Mouse (Mus musculus) spleen, postnatal 36 days (tissue): ENCODE measurements at regions not wholly inside any gene's neighbourhood (a gene's known extent, or its start where the extent isn't known, plus 50 kb on each side); places are given as distances from the start of the nearest gene placed in this dataset.
A peak's percentile ranks its signal among the peaks of the same experiment; 100 is the strongest.

Experiments used
- DNase-seq, 2 experiments: peaks; one replicate each; pipeline ENCODE4 v3.0.0; 2022; ENCODE audit warnings: low spot score in 2 of 2, mixed read lengths in 1 of 2

DNA sequence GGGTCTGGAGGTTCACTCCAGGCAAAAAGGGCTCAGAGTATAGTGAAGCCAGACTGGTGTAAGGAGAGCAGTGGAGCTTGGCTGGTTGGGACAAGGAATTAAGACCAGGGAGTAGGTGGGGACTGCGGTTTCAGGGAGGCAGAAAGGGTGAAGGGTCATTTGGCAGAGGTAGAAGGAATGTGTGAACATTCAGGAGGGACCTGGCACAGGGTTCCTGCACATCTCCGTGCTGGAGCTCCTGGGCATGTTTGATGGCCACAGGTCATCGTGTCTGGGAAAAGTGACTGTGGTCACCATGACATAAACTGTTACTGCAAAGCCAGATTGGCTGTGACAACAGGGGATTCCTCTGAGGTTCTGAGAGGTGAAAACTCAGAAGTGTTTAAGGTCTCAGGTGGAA lies 202.3 kb downstream of the Gadd45g start:
- DNase-seq = no peak

DNA sequence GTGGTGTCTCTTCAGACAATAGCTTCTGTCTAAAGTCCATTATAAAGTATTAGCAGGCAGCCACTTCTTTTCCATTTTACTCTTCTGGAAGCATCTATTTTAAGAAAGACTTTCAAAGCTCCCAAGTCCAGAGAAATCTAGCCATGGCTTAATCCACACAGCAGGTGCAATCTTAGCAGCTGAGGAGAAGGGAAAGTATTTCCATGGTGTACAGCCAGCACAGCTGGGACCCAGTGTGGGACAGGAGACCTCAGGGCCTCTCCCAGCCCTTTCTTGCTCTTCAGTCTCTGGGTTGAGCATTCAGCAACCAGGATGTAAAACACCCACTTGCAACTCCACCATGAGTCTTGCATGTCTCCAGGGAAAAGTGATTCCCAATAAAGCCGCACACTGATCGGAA lies 202.8 kb downstream of the Gadd45g start:
- no peak for DNase-seq

DNA sequence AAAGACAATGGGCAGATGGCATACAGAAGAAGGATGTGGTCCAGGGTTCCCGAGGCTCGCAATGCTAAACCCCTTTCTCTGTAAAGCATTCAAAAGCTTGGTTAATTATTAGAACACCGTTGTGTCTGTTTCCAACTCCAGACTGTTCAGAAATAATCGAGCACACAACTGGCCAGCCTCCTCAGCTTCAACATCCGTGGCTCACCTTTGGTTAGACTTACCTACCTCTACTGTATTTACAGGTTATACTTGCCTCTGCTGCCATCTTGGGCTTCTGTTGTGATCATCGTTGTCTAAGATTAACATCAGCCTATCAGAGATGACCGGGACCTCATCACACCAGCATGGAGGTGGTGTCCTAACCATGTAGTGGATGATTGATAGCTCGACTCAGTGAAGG lies 209.3 kb downstream of the Gadd45g start:
- DNase-seq = no peak

DNA sequence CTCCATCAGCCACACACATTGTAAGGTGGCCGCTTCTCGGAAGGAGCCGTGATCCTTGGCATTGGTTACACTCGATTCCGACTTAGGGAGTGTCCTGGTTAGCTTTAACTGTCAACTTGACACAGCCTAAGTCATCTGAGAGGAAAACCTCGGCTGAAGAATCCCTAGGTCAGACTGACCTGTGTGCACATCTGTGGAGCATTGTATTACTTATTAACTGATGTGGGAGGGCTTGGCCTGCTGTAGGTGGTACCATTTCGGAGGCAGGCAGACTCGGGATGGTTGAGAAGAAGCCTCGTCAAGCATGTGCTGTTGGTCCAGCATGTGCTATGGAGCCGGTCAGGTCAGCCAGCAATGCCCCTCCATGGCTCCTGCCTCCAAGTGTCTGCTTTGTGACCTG lies 211.0 kb downstream of the Gadd45g start:
- no peak for DNase-seq

DNA sequence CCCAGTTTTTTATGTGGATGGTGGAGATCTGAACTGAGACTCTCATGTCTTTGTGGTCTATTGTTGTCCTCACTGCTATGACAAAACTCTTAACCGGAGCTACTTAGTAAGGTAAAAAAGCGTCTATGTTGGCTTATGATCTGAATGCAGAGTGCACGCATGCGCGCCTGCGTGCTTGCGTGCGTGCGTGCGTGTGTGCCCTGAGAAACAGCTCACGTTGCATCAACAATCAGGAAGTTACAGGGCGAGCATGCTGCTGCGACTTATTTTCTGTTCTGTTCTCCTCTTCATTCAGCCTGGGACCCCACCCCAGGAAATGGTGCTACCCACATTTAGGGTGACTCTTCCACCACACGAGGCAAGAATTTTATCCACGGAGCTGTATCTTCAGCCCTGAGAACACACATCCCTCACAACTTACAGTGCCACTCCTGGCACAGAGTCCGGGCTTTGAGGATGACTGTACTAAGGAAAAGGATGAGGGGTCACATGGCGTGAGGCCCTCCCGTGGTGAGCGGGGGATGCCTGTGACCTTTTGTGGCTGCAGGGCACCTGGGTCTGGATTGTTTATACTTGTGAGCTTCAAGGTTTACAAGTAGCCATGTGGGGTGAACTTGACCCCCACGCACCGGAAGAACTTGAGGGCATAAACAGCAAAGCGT lies 213.4 kb downstream of the Gadd45g start:
- DNase-seq = no peak

DNA sequence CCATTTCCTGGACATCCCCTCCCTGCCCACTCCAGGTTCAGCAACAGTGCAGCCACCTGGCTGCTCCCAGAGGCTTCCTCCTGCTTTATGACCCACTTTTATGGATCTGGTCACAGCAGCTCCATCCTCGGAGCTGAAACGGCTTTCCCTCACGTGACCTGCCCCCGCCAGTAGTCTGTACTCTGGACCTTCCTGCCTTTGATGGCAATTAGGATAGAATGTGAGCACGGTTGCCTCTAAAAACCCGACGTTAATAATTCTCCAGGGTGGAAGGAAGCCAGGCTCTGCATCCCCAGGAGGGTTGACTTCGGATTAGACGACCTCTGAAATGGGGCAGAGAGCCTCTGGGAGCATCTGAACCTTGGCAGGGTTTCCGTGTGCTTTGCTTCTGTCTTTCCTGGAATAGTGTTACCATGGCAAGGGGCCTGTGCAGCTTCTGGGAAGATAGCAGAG lies 214.0 kb downstream of the Gadd45g start:
- DNase-seq = no peak

DNA sequence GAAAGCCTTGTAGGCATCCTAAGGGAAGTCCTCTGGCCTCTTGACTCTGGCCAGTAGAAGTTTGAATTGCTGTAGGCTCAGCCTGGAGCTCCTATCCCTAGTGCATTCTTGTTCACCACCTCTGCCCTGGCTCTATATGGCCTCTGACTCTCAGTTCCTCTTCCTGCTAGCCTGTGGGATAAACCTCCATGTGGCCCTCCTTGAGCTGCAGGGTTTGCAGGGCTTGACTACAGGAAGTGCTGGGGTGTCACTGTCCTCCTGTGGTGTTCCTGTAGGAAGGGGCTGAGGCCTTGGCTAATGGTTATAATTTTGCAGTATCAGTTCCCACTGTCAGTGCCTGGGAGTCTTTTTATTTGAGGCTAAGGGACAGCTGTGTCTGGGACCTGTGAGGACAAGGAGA lies 215.0 kb downstream of the Gadd45g start:
- peak; percentile 31 to 45 for DNase-seq

DNA sequence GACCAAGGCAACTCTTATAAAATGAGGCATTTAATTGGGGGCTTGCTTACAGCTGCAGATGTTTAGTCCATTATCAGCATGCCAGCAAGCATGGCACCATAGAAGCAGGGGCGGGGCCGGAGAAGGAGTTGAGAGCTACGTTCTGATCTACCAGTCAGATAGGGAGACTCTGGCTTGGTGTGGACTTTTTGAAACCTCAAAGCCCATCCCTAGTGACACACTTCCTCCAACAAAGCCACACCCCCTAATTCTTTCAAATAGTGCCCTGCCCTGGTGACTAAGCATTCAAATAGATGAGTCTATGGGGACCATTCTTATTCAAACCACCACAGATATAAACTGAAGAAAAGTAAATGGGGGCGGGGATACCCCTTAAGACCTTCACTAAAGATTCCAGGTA lies 215.4 kb downstream of the Gadd45g start:
- peak in 1 of 2 experiments; percentile 18 for DNase-seq

DNA sequence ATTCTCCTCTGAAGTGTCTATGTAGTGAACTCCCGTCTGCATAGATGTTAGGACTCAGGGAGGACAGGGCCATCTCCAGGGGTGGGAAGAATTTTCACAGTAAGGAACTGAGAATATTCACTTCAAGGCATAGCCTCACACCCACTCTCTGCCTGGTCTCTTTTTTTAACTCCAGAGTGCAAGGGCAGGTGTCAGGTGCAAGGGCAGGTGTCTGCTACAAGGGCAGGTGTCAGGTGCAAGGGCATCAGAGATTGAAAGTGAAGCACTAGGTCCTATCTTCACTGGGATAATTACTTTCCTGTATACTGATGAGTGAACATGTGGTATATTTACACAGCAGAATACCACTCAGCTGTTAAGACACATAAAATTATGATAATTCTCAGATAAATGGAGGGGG lies 216.1 kb downstream of the Gadd45g start:
- DNase-seq = peak in 1 of 2 experiments; percentile 32

DNA sequence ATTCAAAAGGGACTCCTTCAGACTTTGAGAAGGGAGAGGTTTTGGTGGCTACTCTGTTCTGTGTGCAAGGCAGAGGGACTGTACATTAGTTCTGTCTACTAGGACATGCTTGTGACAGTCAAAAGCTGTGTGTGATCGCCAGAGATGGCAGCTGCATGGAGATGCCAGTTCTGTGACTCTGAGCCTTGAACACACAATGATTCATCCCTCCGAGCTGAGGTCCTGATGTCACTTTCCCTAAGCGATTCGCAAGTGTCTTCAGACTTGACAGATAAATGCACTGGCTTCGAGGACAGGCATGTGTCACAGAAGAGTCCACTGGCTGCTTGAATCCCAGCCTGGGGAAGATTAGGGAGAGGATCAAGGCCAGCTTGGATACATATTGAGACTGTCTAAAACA lies 218.8 kb downstream of the Gadd45g start:
- DNase-seq = no peak

DNA sequence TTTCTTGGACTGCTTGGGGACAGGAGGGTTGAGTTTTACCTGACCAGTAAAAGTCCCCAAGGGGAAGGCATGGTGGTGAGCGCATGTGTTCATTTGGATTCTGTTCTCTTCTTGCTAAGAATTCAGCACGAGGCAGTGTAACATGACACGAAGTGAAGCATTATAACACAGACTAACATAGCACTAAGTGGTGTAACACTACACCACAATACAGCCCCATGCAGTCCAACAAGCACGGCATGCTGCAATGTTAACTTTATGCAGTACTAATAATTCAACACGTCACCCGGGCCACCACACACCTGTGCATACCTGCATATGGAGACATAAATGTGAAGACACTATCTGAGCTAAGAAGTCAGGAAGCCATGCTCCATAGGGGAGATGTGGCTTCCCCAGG lies 219.2 kb downstream of the Gadd45g start:
- no peak for DNase-seq

DNA sequence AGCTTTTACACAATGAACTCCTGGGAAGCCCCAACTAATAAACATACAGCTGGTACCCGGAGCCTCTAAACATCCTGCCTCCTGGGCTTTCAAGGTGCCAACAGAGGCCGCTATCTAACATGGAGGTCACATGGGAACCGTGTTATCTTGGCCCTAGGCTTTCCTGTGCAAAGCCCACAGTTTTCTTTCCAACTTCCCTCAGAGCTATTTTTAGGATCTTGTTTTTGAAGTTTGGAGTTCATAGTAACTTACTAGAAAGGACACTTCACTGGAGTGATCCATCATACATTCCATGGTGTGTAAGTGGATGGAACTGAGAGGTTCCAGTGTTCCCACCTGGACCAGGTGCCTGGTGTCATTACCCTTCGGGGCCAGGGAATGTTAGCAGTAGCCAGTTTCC lies 220.6 kb downstream of the Gadd45g start:
- no peak for DNase-seq

DNA sequence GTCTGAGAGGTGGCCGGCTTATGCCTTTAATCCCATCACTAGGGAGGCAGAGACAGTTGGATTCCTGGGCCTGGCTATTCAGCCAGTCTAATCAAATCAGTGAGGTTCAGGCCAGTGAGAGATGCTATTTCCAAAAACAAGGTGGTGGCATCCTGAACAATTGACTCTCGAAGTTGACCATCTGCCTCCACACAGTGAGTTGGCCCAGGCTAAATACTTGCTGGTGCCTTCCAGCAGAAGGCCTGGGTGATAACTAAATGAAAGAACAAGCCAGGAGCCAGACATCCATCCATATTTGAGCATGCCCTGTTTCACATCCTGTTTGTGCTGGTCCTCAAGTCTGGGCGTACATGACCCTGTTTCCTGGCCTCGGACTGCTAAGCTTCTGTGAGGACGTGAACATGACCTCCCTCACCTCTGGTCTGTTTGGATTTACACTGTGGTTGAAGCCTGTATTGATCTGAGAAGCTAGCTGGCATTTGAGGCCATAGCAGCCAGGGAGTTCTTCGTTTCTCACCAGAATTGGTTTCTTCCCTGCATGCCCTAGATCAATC lies 222.5 kb downstream of the Gadd45g start:
- DNase-seq = peak in 1 of 2 experiments; percentile 22

DNA sequence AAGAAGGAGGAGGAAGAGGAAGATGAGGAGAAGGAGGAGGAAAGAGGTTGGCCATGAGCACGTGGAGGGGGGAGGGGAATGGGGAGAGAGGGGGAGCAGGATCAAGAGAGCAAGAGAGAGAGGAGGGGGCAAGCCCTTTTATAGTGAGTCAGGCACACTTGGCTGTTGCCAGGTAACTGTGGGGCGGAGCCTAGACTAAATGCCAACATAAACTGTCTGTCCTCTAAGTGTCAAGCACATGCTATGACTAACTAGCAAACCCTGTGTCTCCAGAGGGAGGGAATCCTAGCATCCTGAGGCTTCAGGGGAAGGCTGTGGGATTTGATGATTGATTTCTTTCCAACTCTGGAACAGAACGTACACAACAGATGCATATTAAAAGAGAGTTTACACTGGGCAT lies 223.2 kb downstream of the Gadd45g start:
- no peak for DNase-seq

DNA sequence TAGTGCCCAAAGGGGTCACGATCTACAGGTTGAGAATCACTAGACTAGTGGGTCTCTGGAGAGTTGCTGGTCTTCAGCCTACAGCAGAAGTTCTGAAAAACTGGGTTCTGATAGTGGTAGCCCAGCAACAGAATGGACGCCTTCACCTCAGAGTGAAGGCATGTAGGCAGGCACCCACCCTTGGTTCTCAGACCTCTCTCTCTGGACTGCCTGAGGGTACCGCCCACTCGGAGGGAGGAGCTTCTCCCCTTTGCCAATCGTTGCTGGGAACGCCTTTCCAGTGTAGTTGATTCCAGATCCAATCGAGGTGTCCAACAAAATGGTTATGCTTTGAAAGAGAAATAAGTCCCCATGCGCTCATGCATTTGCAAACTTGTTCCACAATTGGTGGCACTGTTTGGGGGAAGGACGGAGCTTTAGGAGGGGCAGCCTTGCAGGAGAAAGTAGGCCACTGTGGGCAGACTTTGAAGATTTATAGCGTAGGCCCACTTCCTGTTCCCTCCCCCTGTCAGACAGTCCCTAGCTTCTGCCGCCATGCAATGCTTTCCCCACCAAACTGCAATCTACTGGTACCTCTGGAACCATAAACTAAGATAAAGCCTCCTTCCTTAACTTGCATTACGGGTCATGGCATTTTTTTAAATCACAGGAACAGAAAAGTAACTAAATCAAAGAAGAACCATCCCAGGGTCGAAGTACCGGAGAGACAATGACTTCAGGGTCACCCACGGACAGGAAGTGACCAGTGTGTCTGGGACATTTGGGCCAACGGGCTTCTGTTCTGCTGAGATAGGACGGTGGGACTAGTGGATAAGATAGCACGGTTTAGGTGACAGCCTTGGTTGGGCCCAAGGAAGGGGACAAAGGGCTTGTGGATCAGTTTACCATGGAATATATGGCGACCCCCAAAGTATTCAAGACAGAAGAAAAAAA lies 224.5 kb downstream of the Gadd45g start:
- peak in 1 of 2 experiments; percentile 18 for DNase-seq

DNA sequence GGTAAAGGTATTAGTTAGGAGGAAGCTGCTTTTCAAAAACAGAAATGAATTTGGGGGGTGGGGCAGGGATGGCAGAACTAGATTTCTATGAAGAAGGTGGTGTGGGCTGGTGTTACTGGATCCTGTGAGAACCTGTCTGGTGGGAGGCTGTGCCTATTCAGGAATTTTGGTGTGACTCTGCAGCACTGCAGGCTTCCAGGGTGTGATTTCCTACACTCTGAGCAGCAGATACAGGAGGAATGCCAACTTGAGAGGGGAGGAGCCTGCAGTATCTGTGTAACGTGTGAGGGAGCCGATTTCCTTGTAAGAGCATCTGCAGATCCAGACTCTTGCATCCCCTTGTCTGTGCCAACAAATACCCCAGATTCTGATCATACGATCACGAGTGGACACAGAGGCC lies 231.1 kb downstream of the Gadd45g start:
- DNase-seq = no peak

DNA sequence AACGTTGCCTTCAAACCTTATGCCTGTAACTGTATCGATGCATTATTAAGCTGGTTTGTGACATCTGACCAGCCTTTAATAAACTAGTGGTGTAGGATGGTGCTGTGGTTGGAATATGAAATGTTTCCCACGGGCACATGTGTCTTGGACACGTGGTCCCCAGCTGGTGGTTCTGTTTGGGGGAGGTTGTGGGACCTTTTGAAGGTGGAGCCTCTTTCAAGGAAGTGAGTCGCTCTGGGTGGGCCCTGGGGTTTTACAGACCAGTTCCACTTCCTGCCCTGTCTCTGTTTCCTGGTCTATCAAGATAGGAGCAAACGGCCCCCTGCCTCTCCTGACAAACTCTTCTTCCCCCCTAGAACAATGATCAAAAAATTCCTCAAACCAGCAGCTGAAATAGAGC lies 232.1 kb downstream of the Gadd45g start:
- peak; percentile 85 to 89 for DNase-seq

DNA sequence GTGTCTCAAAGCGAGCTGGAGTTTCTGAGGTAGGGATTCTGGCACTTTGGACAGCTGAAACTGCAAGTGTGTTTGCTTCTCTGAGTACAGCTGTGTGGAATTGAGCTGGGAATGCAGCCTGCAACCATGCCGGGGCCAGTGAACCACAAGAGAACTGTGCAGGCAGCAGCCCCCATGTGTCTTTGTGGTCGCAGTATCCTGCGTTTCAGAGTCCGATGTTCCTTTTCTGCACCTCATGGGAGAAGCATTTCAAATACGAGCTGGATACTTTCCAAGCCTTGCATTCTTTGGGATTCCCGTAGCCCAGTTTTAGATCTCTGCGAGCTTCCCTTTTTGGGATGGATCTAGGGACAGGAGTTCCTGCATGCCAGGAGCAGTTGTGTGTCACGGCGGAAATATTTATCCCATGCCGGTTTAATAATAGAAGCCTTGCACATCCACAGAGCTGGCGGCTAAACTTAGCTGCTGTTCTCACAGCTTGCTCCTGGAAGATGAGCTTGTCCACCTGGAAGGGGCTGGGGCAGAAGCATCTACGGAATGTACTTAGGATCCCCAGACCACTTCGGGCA lies 233.3 kb downstream of the Gadd45g start:
- DNase-seq = no peak

DNA sequence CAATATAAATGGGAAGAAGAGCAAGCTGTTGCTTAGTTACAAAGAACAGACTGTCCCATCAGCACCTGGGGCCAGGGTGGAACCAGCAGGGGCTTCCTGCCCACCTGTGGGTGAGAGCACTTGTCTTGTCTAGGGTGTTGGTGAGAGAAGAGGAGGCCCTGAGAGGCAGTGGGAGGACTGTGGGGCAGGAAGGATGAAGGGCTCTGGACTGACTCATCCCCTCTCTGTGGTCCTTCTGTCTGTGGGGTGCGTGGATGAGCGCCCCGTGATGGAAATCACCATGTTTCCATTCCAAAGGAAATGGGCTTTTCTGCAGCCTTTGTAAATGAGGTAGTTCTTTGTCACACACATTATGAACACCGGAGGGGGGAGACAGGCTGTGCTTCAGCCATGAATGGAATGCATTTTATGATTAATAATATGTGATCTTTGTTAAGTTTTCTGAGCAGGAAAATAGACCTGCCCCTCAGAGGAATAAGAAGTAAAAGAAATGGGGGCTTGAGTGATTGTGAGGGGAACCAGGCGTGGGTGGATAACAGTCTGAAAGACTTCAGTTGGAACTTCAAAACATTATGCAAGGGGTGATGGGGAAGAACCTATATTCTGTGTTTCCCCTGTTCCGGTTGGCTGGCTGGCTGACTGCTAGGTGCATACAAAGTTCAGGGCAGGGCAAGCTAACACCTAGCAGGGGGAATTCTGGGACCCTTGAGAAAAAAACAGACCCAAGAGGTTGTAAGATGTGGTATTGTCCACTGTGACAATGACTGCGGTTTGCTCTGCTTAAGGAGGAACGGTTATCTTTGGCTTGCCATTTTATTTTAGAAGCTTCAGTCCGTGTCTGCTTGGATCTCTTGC lies 237.3 kb downstream of the Gadd45g start:
- DNase-seq = peak; percentile 92 to 94

DNA sequence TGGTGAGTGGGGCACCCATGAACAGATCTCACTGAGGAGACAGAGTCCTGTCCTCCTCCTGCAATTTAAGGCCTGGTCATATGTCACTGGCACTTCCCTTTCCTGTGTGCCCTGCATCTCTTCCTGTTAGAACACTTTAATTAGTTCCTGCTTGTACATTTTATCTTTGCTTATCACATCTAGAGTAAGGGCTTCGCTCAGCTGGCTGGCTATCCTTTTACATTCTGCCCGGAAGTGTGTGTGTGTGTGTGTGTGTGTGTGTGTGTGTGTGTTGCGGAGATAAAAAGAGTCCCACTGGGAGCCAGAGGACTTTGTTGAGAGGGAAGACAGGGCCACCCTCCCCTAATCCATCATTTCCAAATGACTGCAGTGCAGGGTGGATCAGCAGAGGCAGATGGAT lies 238.6 kb downstream of the Gadd45g start:
- DNase-seq = peak; percentile 67 to 69

DNA sequence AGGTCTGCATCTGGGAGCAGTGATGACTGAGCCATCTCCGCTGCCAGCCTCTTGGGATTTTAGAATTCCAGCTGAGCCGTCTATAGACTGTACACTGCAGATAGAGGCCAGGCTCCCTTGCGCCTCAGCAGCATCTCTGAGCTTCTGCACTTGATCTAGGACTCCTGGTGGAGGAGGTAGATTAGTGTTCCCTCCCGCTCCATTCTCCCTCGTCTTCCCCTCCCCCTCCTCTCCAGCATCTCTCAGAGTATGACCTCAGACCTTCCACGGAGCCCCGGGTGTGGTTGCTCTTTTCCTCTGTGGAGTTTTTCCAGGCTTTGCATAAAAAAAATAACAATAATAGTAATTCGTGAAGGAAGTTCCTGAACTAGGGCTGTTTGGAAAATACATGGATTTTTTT lies 241.8 kb downstream of the Gadd45g start:
- DNase-seq = no peak
